Comparison of ENCODE assay signal across 9 mouse cellular contexts in the genomic region with DNA sequence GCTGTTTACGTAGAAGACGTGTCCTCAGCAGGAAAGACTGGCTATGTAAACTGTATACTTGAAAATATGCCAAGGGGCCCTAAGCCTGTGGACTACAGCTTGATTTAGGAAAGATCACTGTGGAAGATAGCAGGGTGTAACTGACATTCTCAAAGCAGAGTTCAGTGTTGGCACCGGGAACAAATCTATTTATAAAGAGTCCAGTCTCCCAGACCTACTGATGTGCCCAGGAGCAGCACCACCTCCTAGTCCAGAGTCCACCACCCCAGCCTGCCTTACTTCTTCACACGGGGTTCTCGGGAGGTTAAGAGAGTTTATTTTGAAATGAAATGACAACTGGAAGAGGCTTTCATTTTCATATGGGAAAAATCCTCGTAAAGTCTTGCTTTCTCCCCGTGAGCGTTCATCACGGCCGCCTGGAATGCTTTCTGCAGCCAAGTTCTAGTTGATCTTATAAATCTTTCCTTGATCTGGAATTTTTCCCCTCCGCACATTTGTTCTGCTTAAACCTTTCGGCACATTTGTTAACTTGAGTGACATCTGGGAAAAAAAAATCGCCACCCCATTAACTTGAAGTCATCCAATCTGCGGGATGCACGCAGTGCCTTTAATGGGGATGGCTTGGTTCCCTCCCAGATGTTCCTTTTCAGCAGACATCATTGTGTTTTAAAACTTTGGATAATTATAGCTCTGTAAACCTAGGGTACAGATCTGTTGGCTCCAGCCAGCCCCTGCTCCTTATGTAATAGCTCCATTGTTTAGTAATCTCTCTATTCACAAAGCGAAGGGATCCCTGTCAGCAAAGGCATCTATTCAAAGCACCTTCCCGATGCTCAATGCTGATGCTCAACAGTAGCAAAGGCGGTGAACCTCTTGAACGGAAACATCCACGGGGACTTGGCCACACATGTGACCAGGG.
DNase-seq lines count a peak whose midpoint lies in the region; ATAC-seq and TF ChIP-seq lines count a peak whose summit lies in the region.
"Had no signal": no experiment of that assay in that cellular context is flagged by ENCODE, and none has a peak within 500 bp of the region (broad histone marks: within the 10 kb centered on the region; RNA-seq: fewer than 3 reads in every experiment).

No protein-coding gene starts in this region.

- TF ChIP-seq EP300 in heart, adult 2 months (IDR thresholded peaks at IDR 0.05; ENCODE audit: insufficient read depth, low read depth, low read length) = 0 out of 2 replicates have a peak, but pooled peaks have one; percentile 19

- no peak for TF ChIP-seq POLR2A in cerebellum, adult 2 months (IDR thresholded peaks at IDR 0.05; ENCODE audit: borderline replicate concordance, insufficient read depth, low read length)
- peak; percentile 47; the same call in 1 of the 2 replicates for TF ChIP-seq POLR2A in heart, adult 2 months (IDR thresholded peaks at IDR 0.05; ENCODE audit: insufficient read depth, low read depth, low read length)
- TF ChIP-seq POLR2A in thymus, adult 2 months (IDR thresholded peaks at IDR 0.05; ENCODE audit: control insufficient read depth, extremely low read depth, insufficient read depth, low read length, poor library complexity) = no peak

- intact Hi-C loops in heart, adult 2 months (cut with DNase I) = loop anchor here (5.0 kb wide), 1 partner anchor 194 kb away; no protein-coding TSS in a partner anchor

- H3K9me3 ChIP-seq in kidney, embryonic 15.5 days (replicated peaks) = no peaks in the 10 kb centered on the region
- no peaks in the 10 kb centered on the region for H3K9me3 ChIP-seq in midbrain, embryonic 14.5 days (ENCODE audit: control insufficient read depth, low read length)
- H3K9me3 ChIP-seq: liver, embryonic 13.5 days had no signal

- peak overlapping the region; percentile 3 for H3K4me3 ChIP-seq in cerebellum, adult 2 months (replicated peaks; ENCODE audit: insufficient read depth, low read depth, low read length)
- H3K4me3 ChIP-seq in brown adipose tissue, adult 24 weeks (ENCODE audit: insufficient read depth, low read depth, low read length) = peak overlapping the region; percentile 15
- peak overlapping the region; percentile 46 for H3K4me3 ChIP-seq in heart, adult 2 months
- H3K4me3 ChIP-seq in kidney, embryonic 15.5 days (replicated peaks) = peak overlapping the region; percentile 11; the same call in 1 of the 2 replicates
- no peak overlapping the region for H3K4me3 ChIP-seq in midbrain, embryonic 14.5 days (replicated peaks; ENCODE audit: low read depth, low read length)
- H3K4me3 ChIP-seq in thymus, adult 2 months (ENCODE audit: control insufficient read depth, insufficient read depth, low read length) = no peak overlapping the region
- H3K4me3 ChIP-seq: liver, embryonic 13.5 days had no signal

- H3K79me2 ChIP-seq in heart, adult 2 months (replicated peaks; ENCODE audit: control insufficient read depth, insufficient read depth, low read length) = no peaks in the 10 kb centered on the region

- peaks cover 15% of the 10 kb centered on the region; the same call in 1 of the 2 replicates for H3K36me3 ChIP-seq in heart, adult 2 months (ENCODE audit: control insufficient read depth, insufficient read depth, low read length)
- H3K36me3 ChIP-seq in kidney, embryonic 15.5 days = no peaks in the 10 kb centered on the region
- no peaks in the 10 kb centered on the region for H3K36me3 ChIP-seq in midbrain, embryonic 14.5 days (ENCODE audit: control insufficient read depth, insufficient read depth, low read length)
- no peaks in the 10 kb centered on the region for H3K36me3 ChIP-seq in thymus, adult 2 months (ENCODE audit: control insufficient read depth, insufficient read depth, low read length)
- H3K36me3 ChIP-seq: liver, embryonic 13.5 days had no signal

- peak; percentile 54 to 57 for DNase-seq in cerebellum, adult 2 months
- no peak for DNase-seq in cerebellum, postnatal 4 days (ENCODE audit: low spot score in 2 of 2)
- DNase-seq in heart, adult 2 months = peak; percentile 36 to 41
- DNase-seq in midbrain, embryonic 14.5 days = peak; percentile 46
- no peak for DNase-seq in thymus, adult 2 months
- DNase-seq in ovary, postnatal 36 days (ENCODE audit: low spot score) = no peak
- DNase-seq: liver, embryonic 13.5 days had no signal

- no peak for TF ChIP-seq CTCF in cerebellum, adult 2 months (IDR thresholded peaks at IDR 0.05; ENCODE audit: borderline replicate concordance, insufficient read depth, low read depth, low read length)
- no peak for TF ChIP-seq CTCF in heart, adult 2 months (IDR thresholded peaks at IDR 0.05)
- no peak for TF ChIP-seq CTCF in thymus, adult 2 months (IDR thresholded peaks at IDR 0.05; ENCODE audit: borderline replicate concordance, control insufficient read depth, extremely low read depth, insufficient read depth, low read length, poor library complexity)

- H3K27me3 ChIP-seq in cerebellum, adult 2 months (ENCODE audit: control insufficient read depth, insufficient read depth, low read length) = no peaks in the 10 kb centered on the region
- no peaks in the 10 kb centered on the region for H3K27me3 ChIP-seq in heart, adult 2 months (ENCODE audit: control insufficient read depth, insufficient read depth, low read length)
- peaks cover 9% of the 10 kb centered on the region; the same call in 1 of the 2 replicates for H3K27me3 ChIP-seq in kidney, embryonic 15.5 days
- peaks cover 4% of the 10 kb centered on the region for H3K27me3 ChIP-seq in midbrain, embryonic 14.5 days (ENCODE audit: control insufficient read depth, insufficient read depth, low read length)
- H3K27me3 ChIP-seq in thymus, adult 2 months (ENCODE audit: control insufficient read depth, insufficient read depth, low read length) = no peaks in the 10 kb centered on the region
- H3K27me3 ChIP-seq: liver, embryonic 13.5 days had no signal

- H3K27ac ChIP-seq in cerebellum, adult 2 months (ENCODE audit: insufficient read depth, low read length) = no peak overlapping the region
- H3K27ac ChIP-seq in brown adipose tissue, adult 24 weeks (replicated peaks; ENCODE audit: low read depth, low read length) = peak overlapping the region; percentile 38
- peak overlapping the region; percentile 84 for H3K27ac ChIP-seq in heart, adult 2 months
- peak overlapping the region; percentile 78 for H3K27ac ChIP-seq in kidney, embryonic 15.5 days
- no peak overlapping the region for H3K27ac ChIP-seq in midbrain, embryonic 14.5 days (replicated peaks; ENCODE audit: low read depth, low read length)
- no peak overlapping the region for H3K27ac ChIP-seq in thymus, adult 2 months (ENCODE audit: control insufficient read depth, insufficient read depth, low read length)
- H3K27ac ChIP-seq: liver, embryonic 13.5 days had no signal

- peaks cover 19% of the 10 kb centered on the region for H3K4me1 ChIP-seq in cerebellum, adult 2 months (ENCODE audit: control insufficient read depth, insufficient read depth, low read length)
- H3K4me1 ChIP-seq in brown adipose tissue, adult 24 weeks (ENCODE audit: control insufficient read depth, insufficient read depth, insufficient read length, low read length) = peaks cover 11% of the 10 kb centered on the region
- peaks cover 22% of the 10 kb centered on the region for H3K4me1 ChIP-seq in heart, adult 2 months (ENCODE audit: control insufficient read depth, insufficient read depth, low read length)
- peaks cover 27% of the 10 kb centered on the region for H3K4me1 ChIP-seq in kidney, embryonic 15.5 days
- H3K4me1 ChIP-seq in midbrain, embryonic 14.5 days (ENCODE audit: control insufficient read depth, insufficient read depth, low read length) = peaks cover 17% of the 10 kb centered on the region; the same call in 1 of the 2 replicates
- H3K4me1 ChIP-seq in thymus, adult 2 months (replicated peaks; ENCODE audit: control insufficient read depth, insufficient read depth, low read length) = peaks cover 13% of the 10 kb centered on the region
- H3K4me1 ChIP-seq: liver, embryonic 13.5 days had no signal

- H3K9ac ChIP-seq in heart, adult 2 months (ENCODE audit: low read depth, low read length) = peak overlapping the region; percentile 57
- no peak overlapping the region for H3K9ac ChIP-seq in kidney, embryonic 15.5 days
- no peak overlapping the region; the same call in 1 of the 2 replicates for H3K9ac ChIP-seq in midbrain, embryonic 14.5 days (replicated peaks; ENCODE audit: low read length)
- H3K9ac ChIP-seq: liver, embryonic 13.5 days had no signal

- WGBS in cerebellum, adult 2 months = 41% methylated on average over 20 of the region's 20 CpGs
- WGBS in heart, adult 2 months = 15% methylated on average over 20 of the region's 20 CpGs
- WGBS in kidney, embryonic 15.5 days = 22% methylated on average over 20 of the region's 20 CpGs
- 29% methylated on average over 20 of the region's 20 CpGs for WGBS in midbrain, embryonic 14.5 days
- WGBS in thymus, adult 2 months = 90% methylated on average over 20 of the region's 20 CpGs

- ATAC-seq in kidney, embryonic 15.5 days (replicated peaks; ENCODE audit: low FRiP score) = peak; percentile 64
- ATAC-seq in midbrain, embryonic 14.5 days (ENCODE audit: low FRiP score, low TSS enrichment) = no peak

- H3K4me2 ChIP-seq in kidney, embryonic 15.5 days = peak overlapping the region; percentile 43
- H3K4me2 ChIP-seq in midbrain, embryonic 14.5 days (ENCODE audit: low read length) = peak overlapping the region; percentile 11
- H3K4me2 ChIP-seq: liver, embryonic 13.5 days had no signal

Comparison
In these comparisons a context has a peak if more than half of its experiments do, and no peak if none do; other contexts are left out.
1. DNase-seq: peak in cerebellum, adult 2 months (2 of 2), heart, adult 2 months (2 of 2) and midbrain, embryonic 14.5 days (single experiment); none in cerebellum, postnatal 4 days (0 of 2), thymus, adult 2 months (single experiment) and ovary, postnatal 36 days (single experiment).
2. H3K27ac ChIP-seq: peak in brown adipose tissue, adult 24 weeks (single experiment), heart, adult 2 months (single experiment) and kidney, embryonic 15.5 days (single experiment); none in cerebellum, adult 2 months (single experiment), midbrain, embryonic 14.5 days (single experiment) and thymus, adult 2 months (single experiment).
3. H3K4me3 ChIP-seq: peak in cerebellum, adult 2 months (single experiment), brown adipose tissue, adult 24 weeks (single experiment), heart, adult 2 months (single experiment) and kidney, embryonic 15.5 days (single experiment); none in midbrain, embryonic 14.5 days (single experiment) and thymus, adult 2 months (single experiment).